29 mouse cellular contexts compared by ENCODE assay signal in the genomic region with DNA sequence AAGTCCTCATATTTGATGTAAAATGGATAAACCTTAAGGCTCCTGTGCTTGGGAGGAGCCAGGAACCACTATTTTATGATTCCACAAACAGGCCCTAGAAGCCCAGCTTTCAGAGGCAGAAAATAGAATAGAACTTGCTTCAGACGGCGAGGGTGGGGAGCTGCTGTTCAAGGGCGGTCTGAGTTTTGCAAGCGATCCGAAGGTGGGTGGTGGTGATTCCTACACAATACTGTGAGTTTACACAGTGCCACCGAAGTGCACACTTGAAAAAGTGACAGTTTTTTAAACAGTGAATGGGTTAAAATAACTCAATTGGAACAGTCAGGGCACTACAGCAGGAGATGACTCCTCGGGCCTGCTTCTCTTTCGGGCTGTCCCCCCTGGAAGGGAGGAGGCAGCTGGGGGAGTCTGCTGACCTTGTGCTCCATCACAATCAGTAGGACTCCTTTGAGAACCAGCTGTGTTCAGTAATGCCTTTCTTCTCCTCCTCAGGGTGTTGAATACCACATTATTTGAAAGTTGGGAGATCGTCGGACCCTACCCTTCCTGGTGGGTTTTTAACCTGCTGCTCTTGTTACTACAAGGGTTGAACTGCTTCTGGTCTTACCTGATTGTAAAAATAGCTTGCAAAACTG. TPM values are rescaled to one million over a fixed set of nuclear protein-coding genes. Genes with fewer than 3 reads are reported as not detected.
DNase-seq lines count a peak whose midpoint lies in the region; ATAC-seq lines count a peak whose summit lies in the region.
"Had no signal": no experiment of that assay in that cellular context is flagged by ENCODE, and none has a peak within 500 bp of the region (broad histone marks: within the 10 kb centered on the region; RNA-seq: fewer than 3 reads in every experiment).

No protein-coding gene starts in this region.

- H3K4me2 ChIP-seq in kidney, embryonic 16.5 days (replicated peaks; ENCODE audit: low read depth, low read length): no peak overlapping the region
- no peak overlapping the region for H3K4me2 ChIP-seq in forebrain, embryonic 11.5 days (ENCODE audit: low read depth, low read length, severe bottlenecking)
- H3K4me2 ChIP-seq: embryonic facial prominence, embryonic 13.5 days; heart, embryonic 11.5 days; hindbrain, embryonic 14.5 days; limb, embryonic 13.5 days; liver, embryonic 11.5 days; lung, embryonic 15.5 days; midbrain, embryonic 11.5 days had no signal

- H3K27me3 ChIP-seq in kidney, embryonic 16.5 days (ENCODE audit: insufficient read depth, low read length): no peaks in the 10 kb centered on the region
- H3K27me3 ChIP-seq in forebrain, embryonic 11.5 days (ENCODE audit: control insufficient read depth, insufficient read depth, low read length): no peaks in the 10 kb centered on the region
- H3K27me3 ChIP-seq: embryonic facial prominence, embryonic 13.5 days; limb, embryonic 13.5 days; lung, embryonic 15.5 days had no signal

- no peak overlapping the region for H3K9ac ChIP-seq in kidney, embryonic 16.5 days (replicated peaks; ENCODE audit: low read length)
- H3K9ac ChIP-seq in forebrain, embryonic 11.5 days (ENCODE audit: low read length): no peak overlapping the region
- H3K9ac ChIP-seq: embryonic facial prominence, embryonic 13.5 days; forebrain, postnatal 0 days; hindbrain, embryonic 14.5 days; limb, embryonic 13.5 days; lung, embryonic 15.5 days had no signal

- peaks cover 6% of the 10 kb centered on the region; the same call in 1 of the 2 replicates for H3K4me1 ChIP-seq in kidney, embryonic 16.5 days (ENCODE audit: insufficient read depth, low read length)
- peaks cover 2% of the 10 kb centered on the region for H3K4me1 ChIP-seq in forebrain, embryonic 11.5 days (replicated peaks; ENCODE audit: control insufficient read depth, insufficient read depth, low read length)

- peak; percentile 87 for ATAC-seq in frontal cortex, adult (ENCODE audit: low TSS enrichment)
- peak; percentile 39; the same call in 1 of the 2 replicates for ATAC-seq in kidney, embryonic 16.5 days (ENCODE audit: low FRiP score, low TSS enrichment)
- ATAC-seq in forebrain, embryonic 11.5 days (replicated peaks; ENCODE audit: low FRiP score): no peak
- ATAC-seq: forebrain, postnatal 0 days; intestine, postnatal 0 days; midbrain, embryonic 16.5 days had no signal

- no peak overlapping the region for H3K27ac ChIP-seq in kidney, embryonic 16.5 days (ENCODE audit: low read length)
- H3K27ac ChIP-seq in forebrain, embryonic 11.5 days (ENCODE audit: low read depth, low read length): no peak overlapping the region
- H3K27ac ChIP-seq: embryonic facial prominence, embryonic 13.5 days; forebrain, embryonic 10.5 days; hindbrain, embryonic 14.5 days; limb, embryonic 13.5 days; lung, embryonic 15.5 days; stomach, postnatal 0 days had no signal

- no peaks in the 10 kb centered on the region for H3K36me3 ChIP-seq in kidney, embryonic 16.5 days (ENCODE audit: insufficient read depth, low read length)
- H3K36me3 ChIP-seq in forebrain, embryonic 11.5 days (ENCODE audit: control insufficient read depth, insufficient read depth, low read length): no peaks in the 10 kb centered on the region
- H3K36me3 ChIP-seq: forebrain, embryonic 10.5 days; limb, embryonic 13.5 days; lung, embryonic 15.5 days had no signal

- H3K9me3 ChIP-seq in kidney, embryonic 16.5 days (ENCODE audit: low read length): no peaks in the 10 kb centered on the region
- no peaks in the 10 kb centered on the region for H3K9me3 ChIP-seq in forebrain, embryonic 11.5 days (ENCODE audit: control insufficient read depth, low read length)
- H3K9me3 ChIP-seq: embryonic facial prominence, embryonic 13.5 days; forebrain, embryonic 10.5 days; G1E; limb, embryonic 13.5 days; lung, embryonic 15.5 days had no signal

- no peak overlapping the region for H3K4me3 ChIP-seq in kidney, embryonic 16.5 days (ENCODE audit: low read length)
- H3K4me3 ChIP-seq in forebrain, embryonic 11.5 days (ENCODE audit: low read depth, low read length): no peak overlapping the region
- H3K4me3 ChIP-seq: embryonic facial prominence, embryonic 13.5 days; forebrain, embryonic 10.5 days; limb, embryonic 13.5 days; lung, embryonic 15.5 days had no signal

- DNase-seq in frontal cortex, postnatal 10 days (ENCODE audit: low spot score in 2 of 2): no peak
- no peak for DNase-seq in kidney, postnatal 14 days
- peak; percentile 60 for DNase-seq in right cerebral cortex, adult 18-20 months
- DNase-seq in right cerebral cortex, postnatal 14 days: no peak
- peak; percentile 36 for DNase-seq in telencephalon, adult 2 months (ENCODE audit: low read depth, low spot score)
- DNase-seq in forebrain, embryonic 11.5 days (ENCODE audit: low spot score): no peak
- DNase-seq: adrenal gland, postnatal 25 days; cerebellum, adult 18-20 months; cerebellum, postnatal 10 days; forebrain, postnatal 0 days; gastrocnemius, postnatal 14 days; kidney, postnatal 36 days; lung, postnatal 36 days; thymus, adult 2 months; thymus, postnatal 36 days had no signal

- 39% methylated on average over 10 of the region's 10 CpGs for WGBS in kidney, embryonic 16.5 days
- 54% methylated on average over 10 of the region's 10 CpGs for WGBS in forebrain, embryonic 11.5 days

RNA-seq across cellular contexts. Expression of gene Nostrin, which starts 31.0 kb away (rescaled TPM):
- 4.7 and 7.1 TPM in 2 replicates for polyA plus RNA-seq in kidney, embryonic 16.5 days (2015; fragmentation: Nextera tagmentation; extraction: Ambion mirVana)
- polyA plus RNA-seq in forebrain, embryonic 11.5 days (2014; fragmentation: Nextera tagmentation; extraction: Ambion mirVana): 0.92 and 1.1 TPM in 2 replicates
- polyA plus RNA-seq: G1E had no signal

Comparison
In these comparisons a context has a peak if more than half of its experiments do, and no peak if none do; other contexts are left out.
1. DNase-seq: peak in right cerebral cortex, adult 18-20 months (single experiment) and telencephalon, adult 2 months (single experiment); none in frontal cortex, postnatal 10 days (0 of 2), kidney, postnatal 14 days (single experiment), right cerebral cortex, postnatal 14 days (single experiment) and forebrain, embryonic 11.5 days (single experiment).